In genomic region chr10:18235402-18235747, GRCm38 (mm10) we compare ENCODE assay signal across 8 mouse cellular contexts. TPM values are rescaled to one million over a fixed set of nuclear protein-coding genes. Genes with fewer than 3 reads are reported as not detected.
DNase-seq lines count a peak whose midpoint lies in the region; ATAC-seq and TF ChIP-seq lines count a peak whose summit lies in the region.

No protein-coding gene starts in this region.

- H3K36me3 ChIP-seq in kidney, postnatal 0 days (ENCODE audit: insufficient read depth, low read length): no peaks in the 10 kb centered on the region
- no peaks in the 10 kb centered on the region for H3K36me3 ChIP-seq in hindbrain, embryonic 16.5 days (ENCODE audit: control insufficient read depth, insufficient read depth, low read length)
- H3K36me3 ChIP-seq in midbrain, embryonic 16.5 days (ENCODE audit: control insufficient read depth, insufficient read depth, low read length): no peaks in the 10 kb centered on the region

- no peak for TF ChIP-seq POLR2A in cortical plate, adult 2 months (IDR thresholded peaks at IDR 0.05; ENCODE audit: extremely low read depth, insufficient read depth, low read length)

- no peak for TF ChIP-seq CTCF in kidney, postnatal 0 days (IDR thresholded peaks at IDR 0.05; ENCODE audit: low read depth)
- no peak for TF ChIP-seq CTCF in cortical plate, adult 2 months (IDR thresholded peaks at IDR 0.05; ENCODE audit: extremely low read depth, insufficient read depth, low read length)

- no peaks in the 10 kb centered on the region for H3K4me1 ChIP-seq in kidney, postnatal 0 days (replicated peaks; ENCODE audit: insufficient read depth, low read length)
- H3K4me1 ChIP-seq in cortical plate, adult 2 months (ENCODE audit: control insufficient read depth, insufficient read depth, low read length): no peaks in the 10 kb centered on the region
- peaks cover 7% of the 10 kb centered on the region for H3K4me1 ChIP-seq in hindbrain, embryonic 16.5 days (ENCODE audit: control insufficient read depth, insufficient read depth, low read depth, low read length)
- H3K4me1 ChIP-seq in midbrain, embryonic 16.5 days (ENCODE audit: control insufficient read depth, insufficient read depth, low read length): peaks cover 7% of the 10 kb centered on the region

- peak overlapping the region; percentile 72 for H3K4me3 ChIP-seq in kidney, postnatal 0 days (replicated peaks; ENCODE audit: low read depth, low read length)
- peak overlapping the region; percentile 68 for H3K4me3 ChIP-seq in cortical plate, adult 2 months (ENCODE audit: insufficient read depth, low read length)
- peak overlapping the region; percentile 81 for H3K4me3 ChIP-seq in hindbrain, embryonic 16.5 days (ENCODE audit: low read length)
- H3K4me3 ChIP-seq in midbrain, embryonic 16.5 days (ENCODE audit: low read depth, low read length): peak overlapping the region; percentile 73

- 11% methylated on average over 14 of the region's 14 CpGs for WGBS in kidney, postnatal 0 days
- 11% methylated on average over 14 of the region's 14 CpGs for WGBS in hindbrain, embryonic 16.5 days
- WGBS in midbrain, embryonic 16.5 days: 11% methylated on average over 14 of the region's 14 CpGs

- no peak for DNase-seq in kidney, postnatal 0 days (ENCODE audit: low spot score)
- DNase-seq in kidney, adult 8-10 months: no peak
- no peak for DNase-seq in right cerebral cortex, postnatal 4 days
- DNase-seq in yolk sac, embryonic 10.5 days (ENCODE audit: low spot score): no peak
- no peak for DNase-seq in cerebellum, adult 9-11 months

- peak overlapping the region; percentile 62 for H3K4me2 ChIP-seq in kidney, postnatal 0 days (ENCODE audit: low read length)
- H3K4me2 ChIP-seq in hindbrain, embryonic 16.5 days (ENCODE audit: low read length): peak overlapping the region; percentile 62
- peak overlapping the region; percentile 57 for H3K4me2 ChIP-seq in midbrain, embryonic 16.5 days (ENCODE audit: low read length)

- no peak overlapping the region for H3K27ac ChIP-seq in kidney, postnatal 0 days
- H3K27ac ChIP-seq in cortical plate, adult 2 months (ENCODE audit: insufficient read depth, low read length): peak overlapping the region; percentile 54; the same call in 1 of the 2 replicates
- no peak overlapping the region; the same call in 1 of the 2 replicates for H3K27ac ChIP-seq in hindbrain, embryonic 16.5 days (ENCODE audit: low read depth, low read length)
- H3K27ac ChIP-seq in midbrain, embryonic 16.5 days (ENCODE audit: low read length): peak overlapping the region; percentile 89

- ATAC-seq in kidney, postnatal 0 days (replicated peaks; ENCODE audit: low FRiP score, low read depth): peak; percentile 27
- ATAC-seq in hindbrain, embryonic 16.5 days: peak; percentile 78
- ATAC-seq in midbrain, embryonic 16.5 days: peak; percentile 81

- H3K9me3 ChIP-seq in kidney, postnatal 0 days (replicated peaks; ENCODE audit: low read length): no peaks in the 10 kb centered on the region
- no peaks in the 10 kb centered on the region for H3K9me3 ChIP-seq in hindbrain, embryonic 16.5 days (ENCODE audit: control insufficient read depth, low read length)
- no peaks in the 10 kb centered on the region for H3K9me3 ChIP-seq in midbrain, embryonic 16.5 days (replicated peaks; ENCODE audit: control insufficient read depth, low read length, poor library complexity, severe bottlenecking)

- no peaks in the 10 kb centered on the region for H3K27me3 ChIP-seq in kidney, postnatal 0 days (ENCODE audit: insufficient read depth, low read length)
- no peaks in the 10 kb centered on the region for H3K27me3 ChIP-seq in hindbrain, embryonic 16.5 days (replicated peaks; ENCODE audit: control insufficient read depth, insufficient read depth, low read length)
- H3K27me3 ChIP-seq in midbrain, embryonic 16.5 days (ENCODE audit: control insufficient read depth, insufficient read depth, low read depth, low read length): no peaks in the 10 kb centered on the region

- 0 out of 2 replicates have a peak overlapping the region, but pooled peaks have one; percentile 65 for H3K9ac ChIP-seq in kidney, postnatal 0 days (ENCODE audit: low read depth, low read length)
- H3K9ac ChIP-seq in hindbrain, embryonic 16.5 days (ENCODE audit: low read depth, low read length): peak overlapping the region; percentile 76
- peak overlapping the region; percentile 58; the same call in 1 of the 2 replicates for H3K9ac ChIP-seq in midbrain, embryonic 16.5 days (ENCODE audit: low read depth, low read length)

RNA-seq across cellular contexts. Expression of gene Ccdc28a, which starts 0.6 kb away (rescaled TPM):
- 16.5 and 19.3 TPM in 2 replicates for polyA plus RNA-seq in kidney, postnatal 0 days (2015; fragmentation: Nextera tagmentation; extraction: Ambion mirVana)
- 64.7 and 74.1 TPM in 2 replicates for polyA plus RNA-seq in cortical plate, adult 2 months (2012; rRNA removed)
- 6.3 and 8.3 TPM in 2 replicates for polyA plus RNA-seq in hindbrain, embryonic 16.5 days (2015; fragmentation: Nextera tagmentation; extraction: Ambion mirVana)
- 5.3 and 7.3 TPM in 2 replicates for polyA plus RNA-seq in midbrain, embryonic 16.5 days (2015; fragmentation: Nextera tagmentation; extraction: Ambion mirVana)

RNA-seq across cellular contexts. Expression of gene Ect2l, which starts 24.7 kb away (rescaled TPM):
- polyA plus RNA-seq in kidney, postnatal 0 days (2015; fragmentation: Nextera tagmentation; extraction: Ambion mirVana): 0.17 and 0.19 TPM in 2 replicates
- polyA plus RNA-seq in cortical plate, adult 2 months (2012; rRNA removed): 0.28 and 0.29 TPM in 2 replicates
- 0.29 and 0.35 TPM in 2 replicates for polyA plus RNA-seq in hindbrain, embryonic 16.5 days (2015; fragmentation: Nextera tagmentation; extraction: Ambion mirVana)
- 0.32 and 0.33 TPM in 2 replicates for polyA plus RNA-seq in midbrain, embryonic 16.5 days (2015; fragmentation: Nextera tagmentation; extraction: Ambion mirVana)

Comparison
In these comparisons a context has a peak if more than half of its experiments do, and no peak if none do; other contexts are left out.
1. ATAC-seq: peak in every context shown above with its lines; median percentile 81 in midbrain, embryonic 16.5 days; 78 in hindbrain, embryonic 16.5 days; 27 in kidney, postnatal 0 days.
2. H3K27ac ChIP-seq: peak in cortical plate, adult 2 months (single experiment) and midbrain, embryonic 16.5 days (single experiment); none in kidney, postnatal 0 days (single experiment) and hindbrain, embryonic 16.5 days (single experiment).
3. Peak in every context shown above with its lines, with median percentiles within 50 percentile points of each other: H3K4me2 ChIP-seq, H3K4me3 ChIP-seq and H3K9ac ChIP-seq.